Mouse (Mus musculus) left cerebral cortex, adult 9 months (tissue): Measurements from ENCODE around the gene Zmiz1.

ENCODE experiments used
- DNase-seq, 2 experiments: peaks; one replicate each; pipeline ENCODE4 v3.0.0; 2022; ENCODE audit warnings: low spot score in 2 of 2

Gene Zmiz1

DNA sequence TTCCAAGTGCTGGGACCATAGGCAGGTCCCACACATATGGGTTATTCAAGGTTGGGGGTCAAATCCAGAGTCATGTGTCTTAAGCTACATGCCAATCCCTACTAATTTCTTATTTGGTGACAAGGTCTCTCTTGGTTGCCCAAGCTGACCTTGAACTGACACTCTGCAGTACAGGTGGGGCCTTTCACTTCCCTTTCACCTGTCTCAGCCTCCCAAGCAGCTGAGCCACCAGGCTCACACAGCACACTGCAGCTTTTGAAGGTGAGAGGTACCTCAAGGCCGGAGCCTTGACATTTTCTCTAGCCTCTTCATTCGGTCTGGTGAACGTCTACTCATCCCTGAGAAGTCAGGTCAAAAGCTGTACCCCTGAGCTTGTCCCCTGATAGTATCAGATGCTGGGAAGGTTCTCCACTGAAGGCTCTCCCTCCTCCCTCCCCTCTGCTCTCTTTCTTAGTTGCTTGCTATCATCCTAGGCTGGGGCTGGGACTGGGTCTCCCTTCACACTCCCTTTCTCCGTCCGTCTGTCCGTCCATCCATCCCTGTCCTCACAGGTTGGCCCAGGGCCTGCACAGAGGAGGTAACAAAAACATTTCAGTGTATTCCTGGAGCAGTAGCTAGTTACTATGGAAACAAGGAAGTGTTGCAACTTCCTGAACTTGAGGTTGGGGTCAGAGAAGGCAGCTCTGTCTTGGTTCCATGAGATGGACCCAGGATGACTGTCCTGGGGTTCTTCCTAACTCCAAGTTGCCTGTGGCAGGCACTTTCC lies 13.3 kb downstream of the Zmiz1 start:
- no peak for DNase-seq

GRCm38 (mm10) chr14:25472981-25473649 lies 14.1 kb downstream of the Zmiz1 start:
- no peak for DNase-seq

GRCm38 (mm10) chr14:25474017-25474416 lies 15.0 kb downstream of the Zmiz1 start:
- no peak for DNase-seq

- DNase-seq = no peak
Measured at GRCm38 (mm10) chr14:25474732-25475131, 15.7 kb downstream of the Zmiz1 start.

DNA sequence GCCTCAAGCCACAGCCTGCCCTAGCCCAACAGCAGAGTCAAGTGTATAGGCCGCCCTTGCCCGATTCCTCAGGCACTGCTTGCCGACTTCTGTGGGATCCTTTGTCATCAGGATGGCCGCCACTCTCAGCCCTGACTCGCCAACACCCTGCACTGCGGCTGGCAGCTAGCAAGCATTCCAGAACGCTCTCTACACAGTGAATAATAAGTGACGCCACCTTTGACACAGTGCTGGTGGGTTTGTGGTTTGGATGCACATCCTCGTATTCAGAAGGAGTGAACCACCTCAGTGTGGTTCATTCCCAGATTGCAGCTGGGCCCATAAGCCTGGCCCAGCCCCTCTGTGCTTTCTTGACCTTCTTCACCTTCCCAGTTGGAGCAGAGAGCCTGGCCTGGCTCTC lies 17.1 kb downstream of the Zmiz1 start:
- no peak for DNase-seq

DNA sequence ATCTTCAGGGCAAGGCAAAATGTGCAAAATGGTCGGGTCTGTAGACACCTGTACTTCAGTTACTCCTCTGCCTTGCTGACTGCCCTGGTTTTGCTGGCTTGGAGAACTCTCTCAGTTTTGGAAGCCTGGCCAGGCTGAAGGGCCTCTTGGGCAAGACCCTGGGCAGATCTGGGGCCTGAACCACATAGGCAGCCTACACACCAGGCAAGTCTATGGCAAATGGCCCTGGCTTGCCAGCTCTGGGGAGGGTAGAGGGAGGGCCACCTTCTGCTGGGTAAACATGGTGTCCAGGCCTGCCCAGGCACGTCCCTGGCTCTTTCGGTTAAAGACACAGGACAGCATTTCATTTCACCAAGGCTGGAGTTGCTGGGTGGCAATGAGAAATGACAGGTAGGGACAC lies 17.5 kb downstream of the Zmiz1 start:
- no peak for DNase-seq

DNA sequence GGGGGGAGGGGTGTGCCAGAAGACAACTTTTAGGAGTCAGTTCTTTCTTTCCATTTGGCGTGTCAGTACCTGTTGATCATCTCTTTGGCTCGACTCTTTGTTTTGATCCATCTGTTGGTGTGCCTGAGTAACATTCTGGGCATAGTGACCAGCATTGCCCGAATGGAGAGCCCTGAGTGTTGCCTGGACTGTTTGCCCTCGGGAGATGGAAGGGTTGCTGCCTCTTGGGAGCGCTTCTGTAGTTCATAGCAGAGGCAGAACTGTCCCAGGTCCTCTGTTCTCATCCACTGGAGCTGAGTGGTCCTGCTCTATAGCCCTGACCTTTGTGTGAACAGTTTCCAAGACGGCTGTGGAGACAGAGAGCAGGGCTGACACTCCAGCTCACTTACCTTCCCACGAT lies 18.3 kb downstream of the Zmiz1 start:
- no peak for DNase-seq

- DNase-seq = no peak
Measured at GRCm38 (mm10) chr14:25478257-25478656, 19.3 kb downstream of the Zmiz1 start.

DNA sequence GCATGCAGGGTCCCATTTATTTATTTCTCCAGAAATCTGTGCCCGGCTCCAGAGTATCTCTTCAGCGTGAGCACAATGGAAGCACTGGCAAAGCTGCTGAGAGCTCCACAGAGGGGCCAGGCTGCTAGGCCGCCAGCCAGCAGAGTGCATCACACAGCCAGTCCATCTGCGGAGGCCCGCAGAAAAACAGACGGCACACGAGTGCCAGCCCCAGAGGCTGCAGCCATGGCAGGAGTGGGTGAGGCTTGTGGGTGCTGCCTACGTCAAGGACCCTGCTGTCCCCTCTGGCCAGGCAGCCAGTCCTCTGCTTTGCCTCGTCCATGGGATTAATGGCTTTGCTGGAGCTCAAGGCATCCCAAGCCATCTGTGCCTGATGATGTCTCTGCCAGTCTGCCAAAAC lies 19.8 kb downstream of the Zmiz1 start:
- no peak for DNase-seq

DNA sequence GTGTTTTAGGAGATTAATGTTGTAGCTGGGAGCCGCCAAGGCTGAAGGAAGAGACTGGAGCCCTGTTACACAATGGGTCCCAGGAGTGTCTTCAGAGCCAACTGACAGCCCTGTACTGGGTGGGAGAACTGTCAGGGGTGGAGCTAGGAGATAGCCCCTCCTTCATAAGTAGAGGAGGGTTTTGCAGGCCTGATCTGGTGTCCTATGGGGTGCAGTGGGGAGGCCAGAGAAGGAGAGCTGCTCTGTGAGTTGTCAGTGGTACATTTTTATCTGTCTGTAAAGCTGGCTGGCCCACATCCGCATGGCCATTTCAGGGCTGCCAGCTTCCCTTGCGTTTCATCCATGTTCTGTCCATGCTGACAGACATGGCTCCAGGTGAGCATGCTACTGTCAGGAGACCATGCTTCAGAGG lies 20.9 kb downstream of the Zmiz1 start:
- DNase-seq = no peak

GRCm38 (mm10) chr14:25480443-25480842 lies 21.5 kb downstream of the Zmiz1 start:
- no peak for DNase-seq

- no peak for DNase-seq
Measured at GRCm38 (mm10) chr14:25480916-25481666, 22.1 kb downstream of the Zmiz1 start.

- no peak for DNase-seq
Measured at GRCm38 (mm10) chr14:25481667-25482331, 22.8 kb downstream of the Zmiz1 start.

GRCm38 (mm10) chr14:25482404-25482803 lies 23.4 kb downstream of the Zmiz1 start:
- DNase-seq = no peak

DNA sequence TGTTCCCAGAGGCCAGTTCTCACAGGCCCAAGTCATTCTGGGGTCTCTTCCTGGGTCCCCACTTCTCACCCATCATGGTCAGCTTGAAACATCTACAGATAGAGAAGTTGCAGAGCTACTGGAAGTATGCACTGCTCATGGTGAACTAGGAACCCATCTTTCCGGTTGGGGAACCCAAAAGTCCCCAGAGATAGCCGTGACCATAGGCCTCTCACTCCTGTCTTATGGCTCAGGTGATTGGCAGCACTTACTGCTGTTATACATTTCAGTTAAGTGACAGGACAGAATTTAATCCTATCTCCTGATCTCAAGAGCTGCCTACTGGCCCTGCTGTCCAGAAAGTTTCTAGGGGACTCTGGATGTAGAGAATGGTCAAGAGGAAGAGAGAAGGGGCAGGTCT lies 24.3 kb downstream of the Zmiz1 start:
- no peak for DNase-seq

- no peak for DNase-seq
Measured at GRCm38 (mm10) chr14:25484049-25484448, 25.1 kb downstream of the Zmiz1 start.

GRCm38 (mm10) chr14:25486220-25486619 lies 27.2 kb downstream of the Zmiz1 start:
- DNase-seq = no peak

DNA sequence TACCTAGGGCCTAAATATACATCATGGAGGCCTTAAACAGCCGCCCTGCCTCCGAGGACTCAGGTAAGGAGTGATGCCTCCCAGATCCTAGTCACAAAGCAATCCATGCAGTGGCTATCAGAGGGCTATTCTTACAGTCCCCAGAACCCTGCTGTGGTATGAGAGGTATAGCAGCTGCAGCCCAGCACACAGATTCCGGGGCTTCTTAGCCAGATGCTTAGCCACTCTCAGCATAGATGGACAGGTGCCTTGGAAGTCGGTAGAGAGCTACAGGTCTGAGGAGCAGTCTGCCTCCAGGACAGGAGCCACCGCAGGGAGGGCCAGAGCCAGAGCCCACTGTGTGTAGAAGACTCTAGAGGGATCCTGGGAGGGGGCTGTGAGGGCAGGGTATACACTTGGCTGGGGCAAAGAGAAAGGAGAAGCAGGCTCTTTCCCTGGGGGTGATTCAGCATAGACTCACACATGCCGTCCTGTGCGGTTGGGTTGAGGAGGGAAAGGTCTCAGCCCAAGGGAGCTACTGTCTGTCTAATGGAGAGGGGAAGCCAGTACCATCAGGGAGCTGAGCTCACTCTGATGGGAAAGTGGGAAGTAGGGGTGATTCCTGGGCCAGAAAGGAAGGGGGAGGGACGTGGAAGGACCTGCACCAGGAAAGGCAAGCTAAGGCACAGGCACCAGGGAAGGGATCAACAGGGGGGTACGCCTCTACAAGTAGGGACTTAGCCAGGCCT lies 27.9 kb downstream of the Zmiz1 start:
- no peak for DNase-seq

DNA sequence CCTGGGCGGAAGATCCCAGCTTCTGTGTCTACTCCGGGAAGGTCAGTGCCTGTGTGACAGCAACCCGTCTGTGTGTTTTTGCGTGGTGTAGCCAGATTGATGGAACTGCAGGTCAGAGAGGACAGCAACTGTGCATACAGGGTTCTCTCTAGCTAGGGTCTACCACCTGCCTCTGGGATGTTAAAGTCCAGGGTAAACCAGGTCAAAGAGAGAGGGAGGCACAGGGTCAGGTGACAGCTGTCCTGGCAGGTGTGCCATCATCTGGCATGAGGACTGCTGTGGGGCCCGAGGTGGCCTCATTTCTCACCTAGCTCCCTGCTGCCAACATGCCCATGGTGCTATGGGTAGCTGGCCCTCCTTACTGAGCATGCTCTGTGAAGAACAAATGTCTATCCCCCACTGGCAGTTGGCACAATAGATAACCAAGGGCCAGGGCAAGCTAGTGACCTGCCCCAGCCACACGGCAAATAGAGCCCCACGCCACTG lies 28.5 kb downstream of the Zmiz1 start:
- DNase-seq = no peak

DNA sequence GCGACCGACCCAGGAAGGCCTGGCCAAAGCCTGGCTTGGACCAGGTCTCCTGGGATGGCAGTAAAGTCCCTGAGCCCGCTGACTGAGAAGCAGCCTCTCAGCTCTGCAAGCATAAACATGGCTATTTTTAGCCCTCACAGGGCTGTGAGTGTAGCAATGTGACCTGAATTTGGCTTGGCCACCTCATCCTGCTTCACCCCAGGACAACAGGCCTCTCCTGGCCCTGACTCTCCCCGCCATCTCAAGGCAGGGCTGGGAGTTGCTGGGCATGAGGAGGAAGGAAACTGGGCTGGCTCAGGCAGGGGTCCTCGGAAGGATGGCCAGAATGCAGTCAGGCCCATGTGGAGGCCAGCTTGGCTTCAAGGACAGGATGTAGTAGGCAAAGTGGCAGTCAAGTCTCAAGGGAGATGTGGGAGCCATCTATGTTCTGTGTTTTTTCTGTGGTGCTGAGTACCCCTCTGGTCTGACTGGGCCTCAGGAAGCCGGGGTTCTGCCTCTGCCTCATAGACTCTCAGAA lies 29.2 kb downstream of the Zmiz1 start:
- no peak for DNase-seq
